Mouse (Mus musculus) kidney, adult 2 months (tissue): Measurements from ENCODE around the gene Prmt6.

Source experiments
- CTCF ChIP-seq: fragments of 200-500 bp; conservative IDR thresholded peaks from 2 replicates; pipeline ENCODE4 v1.5.1; 2011; ENCODE audit warnings: low read depth, mild to moderate bottlenecking, control low read depth, low read length, moderate library complexity, mixed read lengths; ENCODE audit not compliant: insufficient read depth, insufficient read length
- POLR2A ChIP-seq: fragments of 200-500 bp; IDR thresholded peaks from one replicate; pipeline ENCODE4 v1.6.1; 2011; ENCODE audit warnings: low read depth, low read length, control low read depth

DNA sequence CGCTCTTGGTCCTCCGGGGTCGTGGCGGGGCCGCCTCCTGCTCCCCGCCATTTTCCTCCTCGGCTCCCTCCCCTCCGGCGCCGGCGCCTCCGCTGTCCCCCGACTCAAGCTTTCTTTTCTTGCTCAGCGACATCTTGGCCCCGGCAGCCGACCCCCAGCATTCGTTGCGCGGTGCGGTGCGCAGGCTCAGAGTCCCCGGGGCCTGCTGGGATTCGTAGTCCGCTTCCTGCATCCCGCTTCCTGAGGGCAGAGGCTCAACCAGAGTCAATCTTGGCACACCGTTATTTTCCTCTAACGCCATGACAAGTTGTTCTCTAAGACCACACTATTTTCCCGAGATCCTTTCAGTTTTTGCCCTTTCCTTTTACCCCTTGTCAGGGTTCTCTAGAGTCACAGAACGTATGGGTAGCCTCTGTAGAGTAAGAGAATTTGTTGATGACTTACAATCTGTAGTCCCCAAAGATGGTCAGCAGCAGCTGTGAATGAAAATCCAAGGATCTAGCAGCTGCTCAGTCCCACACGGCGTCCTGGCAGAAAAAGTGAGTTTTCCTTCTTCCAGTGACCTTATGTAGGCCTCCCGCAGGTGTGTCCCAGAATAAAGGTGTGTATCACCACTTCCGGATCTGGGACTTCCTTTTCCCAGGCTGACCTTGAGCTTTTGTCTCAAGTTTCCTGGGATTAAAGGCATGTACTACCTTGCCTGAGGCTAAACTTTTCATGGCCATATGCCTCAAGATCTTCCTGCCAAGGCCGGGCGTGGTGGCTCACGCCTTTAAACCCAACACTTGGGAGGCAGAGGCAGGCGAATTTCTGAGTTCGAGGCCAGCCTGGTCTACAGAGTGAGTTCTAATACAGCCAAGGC lies at the start of gene Prmt6:
- TF ChIP-seq POLR2A (no peak), CTCF (no peak)
